Mouse (Mus musculus) midbrain, embryonic 12.5 days (tissue): ENCODE results near the gene Rptn. TPM values are rescaled to one million over a fixed set of nuclear protein-coding genes. Genes with fewer than 3 reads are reported as not detected.

Source experiments
- microRNA-seq: library from miRNA; unstranded; fragments of <30 nt; microRNA quantifications from one replicate; pipeline ENCODE4, GENCODE M21; 2017
- polyA plus RNA-seq: library from polyadenylated mRNA; unstranded; fragments of >200 nt; fragmentation: Nextera tagmentation; extraction: Ambion mirVana; gene quantifications from 2 replicates; pipeline ENCODE4 v1.2.1, GENCODE M21; 2016

Rptn gene
- polyA plus RNA-seq, 1 experiment from 2014 or later, result not detected

Small RNAs within 50 kb of the gene (microRNA-seq; reads per million reads assigned to microRNA genes)
- gene Gm22752 (not detected), gene Gm44353 (not detected)

Other genes with a start within 250 kb of the Rptn start
- not detected in 2 replicates for gene Crnn, start 248.9 kb upstream of the Rptn start, polyA plus RNA-seq
- gene Flg2, start 196.4 kb upstream of the Rptn start, polyA plus RNA-seq, result not detected in 2 replicates
- not detected in 2 replicates for gene Flg, start 120.2 kb upstream of the Rptn start, polyA plus RNA-seq
- not detected in 2 replicates for gene Hrnr, start 74.0 kb upstream of the Rptn start, polyA plus RNA-seq
- gene Tchh, start 48.6 kb downstream of the Rptn start, polyA plus RNA-seq, result 0.90 and 1.2 TPM in 2 replicates
- gene Tchhl1, start 75.1 kb downstream of the Rptn start, polyA plus RNA-seq, result not detected in 2 replicates
- 340 and 424 TPM in 2 replicates for gene S100a11, start 126.8 kb downstream of the Rptn start, polyA plus RNA-seq
- 156 and 197 TPM in 2 replicates for gene S100a10, start 161.4 kb downstream of the Rptn start, polyA plus RNA-seq